Mouse (Mus musculus) hindbrain, embryonic 12.5 days (tissue): Measurements from ENCODE around the gene Jund. TPM values are rescaled to one million over a fixed set of nuclear protein-coding genes. Genes with fewer than 3 reads are reported as not detected.

ENCODE experiments used
- ATAC-seq: fragments of 200-750 bp; cut with Nextera tagmentation; 2 replicates; pipeline ENCODE4 v1.8.0; 2017; ENCODE audit warnings: moderate TSS enrichment; ENCODE audit not compliant: low FRiP score
- H3K27ac ChIP-seq: fragments of 300-500 bp; sonication (generic); 2 replicates; pipeline ENCODE4 v1.5.1; 2016; ENCODE audit warnings: mild to moderate bottlenecking
- H3K27me3 ChIP-seq: fragments of 300-500 bp; sonication (generic); 2 replicates; pipeline ENCODE4 v1.6.1; 2016; ENCODE audit warnings: mild to moderate bottlenecking
- H3K36me3 ChIP-seq: fragments of 300-500 bp; sonication (generic); 2 replicates; pipeline ENCODE4 v1.6.1; 2016; ENCODE audit warnings: mild to moderate bottlenecking
- H3K4me1 ChIP-seq: fragments of 300-500 bp; sonication (generic); 2 replicates; pipeline ENCODE4 v1.6.1; 2016
- H3K4me2 ChIP-seq: fragments of 300-500 bp; sonication (generic); replicated peaks from 2 replicates; pipeline ENCODE4 v1.6.1; 2016; ENCODE audit warnings: mild to moderate bottlenecking
- H3K4me3 ChIP-seq: fragments of 300-500 bp; sonication (generic); 2 replicates; pipeline ENCODE4 v1.5.1; 2016; ENCODE audit warnings: mild to moderate bottlenecking
- H3K9ac ChIP-seq: fragments of 300-500 bp; sonication (generic); 2 replicates; pipeline ENCODE4 v1.6.1; 2016; ENCODE audit warnings: mild to moderate bottlenecking, moderate library complexity
- H3K9me3 ChIP-seq: fragments of 300-500 bp; sonication (generic); replicated peaks from 2 replicates; pipeline ENCODE4 v1.6.1; 2016; ENCODE audit warnings: mild to moderate bottlenecking
- WGBS: fragments of 180-500 bp; shearing (Covaris S2); methylation state at CpG from one replicate; pipeline ENCODE4 v1.1.7; 2016; 5-methylcytosine and 5-hydroxymethylcytosine counted together
- polyA plus RNA-seq: library from polyadenylated mRNA; unstranded; fragments of >200 nt; fragmentation: Nextera tagmentation; extraction: Ambion mirVana; gene quantifications from 2 replicates; pipeline ENCODE4 v1.2.1, GENCODE M21; 2016

Gene Jund
- polyA plus RNA-seq, 1 experiment from 2014 or later = 186 TPM

- H3K4me2 ChIP-seq = no peak overlapping the region
Observed at GRCm38 (mm10) chr8:70693636-70694035, 5.1 kb upstream of the Jund start.

DNA sequence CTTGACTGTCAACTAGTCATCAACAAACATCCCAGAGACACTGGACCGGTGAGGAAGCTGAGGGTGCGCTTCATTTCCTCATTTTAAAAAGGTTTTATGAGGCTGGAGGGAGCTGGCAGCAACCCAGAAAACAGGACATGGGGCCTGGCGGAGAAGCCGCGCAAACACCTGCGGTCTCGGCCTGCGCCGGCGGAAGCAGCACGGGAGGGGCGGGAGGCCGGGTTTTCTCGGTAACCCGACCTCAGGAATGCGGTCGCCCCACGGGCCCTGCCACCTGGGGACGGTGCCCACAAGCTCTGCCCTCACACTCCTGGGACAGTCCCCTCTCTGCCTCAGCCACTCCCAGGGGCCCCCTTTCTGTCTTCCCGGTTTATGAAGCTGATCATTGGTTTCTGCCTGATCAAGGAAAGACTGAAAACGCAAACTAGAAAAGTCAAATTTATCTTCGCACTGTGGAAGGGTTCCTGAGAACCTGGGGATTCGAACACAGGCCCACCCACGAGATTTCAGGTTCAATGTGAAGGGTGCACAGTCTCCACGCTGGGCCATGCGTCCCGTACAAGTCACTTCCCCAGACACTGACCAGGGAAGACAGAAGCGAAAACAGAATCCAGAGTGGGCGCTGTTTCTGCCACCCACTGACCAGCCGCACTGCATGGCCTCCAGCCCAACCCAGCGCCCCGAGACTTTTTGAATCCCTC, 3.3 kb upstream of the Jund start:
- no peak for ATAC-seq
- H3K27me3 ChIP-seq = no peaks in the 10 kb centered on the region
- H3K9ac ChIP-seq = no peak overlapping the region
- no peaks in the 10 kb centered on the region for H3K9me3 ChIP-seq
- H3K4me1 ChIP-seq = peaks cover 45% of the 10 kb centered on the region
- no peak overlapping the region for H3K4me2 ChIP-seq
- peak overlapping the region; percentile 77 for H3K27ac ChIP-seq
- WGBS = 29% methylated on average over 32 of the region's 32 CpGs
- H3K4me3 ChIP-seq = no peak overlapping the region
- no peaks in the 10 kb centered on the region for H3K36me3 ChIP-seq

More at GRCm38 (mm10) chr8:70693636-70694035, 5.1 kb upstream of the Jund start:
- peaks cover 49% of the 10 kb centered on the region for H3K4me1 ChIP-seq
- H3K27ac ChIP-seq = no peak overlapping the region
- H3K36me3 ChIP-seq = no peaks in the 10 kb centered on the region
- H3K9ac ChIP-seq = no peak overlapping the region
- no peak for ATAC-seq
- H3K27me3 ChIP-seq = no peaks in the 10 kb centered on the region
- H3K9me3 ChIP-seq = no peaks in the 10 kb centered on the region
- 83% methylated on average over 5 of the region's 5 CpGs for WGBS
- H3K4me3 ChIP-seq = no peak overlapping the region

DNA sequence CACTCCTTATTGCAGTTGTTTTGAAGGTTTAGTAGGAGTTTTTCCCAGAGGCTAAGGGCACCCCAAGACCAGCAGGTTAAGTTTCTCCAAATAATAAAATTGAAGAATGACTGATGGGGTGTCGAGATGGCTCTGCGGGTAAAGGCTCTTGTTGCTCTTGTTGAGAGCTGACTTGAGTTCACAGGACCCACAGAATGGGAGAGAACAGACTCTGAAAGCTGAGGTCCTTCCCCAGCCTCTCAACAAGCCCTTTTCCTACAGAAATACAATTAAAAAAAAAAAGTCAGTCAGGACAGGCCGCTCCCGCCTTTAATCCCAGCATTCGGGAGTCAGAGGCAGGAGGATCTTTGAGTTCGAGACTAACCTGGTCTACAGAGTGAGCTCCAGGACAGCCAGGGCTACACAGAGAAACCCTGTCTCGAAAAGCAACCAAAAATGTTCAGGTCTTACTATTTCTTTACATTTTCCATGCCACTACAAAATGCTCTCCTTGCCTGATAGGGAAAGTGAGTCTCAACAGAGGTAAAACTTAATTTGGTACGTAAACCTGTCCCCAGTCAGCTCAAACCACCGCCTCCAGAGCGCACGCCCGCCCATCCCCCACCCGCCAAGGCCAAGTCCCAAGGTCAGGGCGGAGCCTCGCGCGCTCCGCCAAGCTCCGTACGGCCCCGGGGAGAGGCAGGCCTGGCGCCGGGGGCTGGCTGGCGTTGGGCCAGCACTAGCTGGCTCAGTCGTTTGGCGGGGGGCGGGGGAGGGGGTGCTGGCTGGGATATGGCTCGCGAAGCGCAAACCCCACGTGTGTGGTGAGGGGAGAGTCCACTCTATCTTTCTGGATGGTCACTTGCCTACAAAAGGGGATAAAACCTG, 2.5 kb upstream of the Jund start:
- Histone ChIP-seq H3K4me3 (peak overlapping the region; percentile 17), H3K4me2 (peak overlapping the region; percentile 55), H3K4me1 (peaks cover 48% of the 10 kb centered on the region), H3K9me3 (no peaks in the 10 kb centered on the region), H3K9ac (peak overlapping the region; percentile 56), H3K36me3 (no peaks in the 10 kb centered on the region), H3K27ac (peak overlapping the region; percentile 77), H3K27me3 (no peaks in the 10 kb centered on the region)
- WGBS = 5% methylated on average over 31 of the region's 31 CpGs
- ATAC-seq = no peak

DNA sequence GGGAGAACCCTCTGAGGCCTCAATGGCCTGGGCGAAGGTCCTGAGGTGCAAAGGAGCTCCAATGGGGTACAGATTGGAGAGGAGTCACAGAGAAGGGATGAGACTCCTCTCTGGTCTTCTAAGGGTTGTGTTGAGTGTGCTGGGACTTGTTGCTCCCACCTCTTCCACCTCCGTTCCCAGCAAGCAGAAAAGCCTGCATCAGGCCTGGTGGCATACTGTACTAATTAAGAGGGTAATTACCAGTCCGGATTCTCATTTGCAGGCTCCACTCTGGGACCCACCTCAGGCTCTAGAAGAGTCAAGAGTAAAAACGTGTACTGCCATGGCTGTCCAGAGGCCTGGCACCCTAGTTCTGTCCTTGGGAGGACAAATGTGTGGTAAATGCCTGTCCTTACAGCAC, 1.8 kb upstream of the Jund start:
- Histone ChIP-seq H3K9ac (peak overlapping the region; percentile 56), H3K4me3 (peak overlapping the region; percentile 17), H3K36me3 (no peaks in the 10 kb centered on the region), H3K27ac (peak overlapping the region; percentile 77), H3K27me3 (no peaks in the 10 kb centered on the region), H3K4me1 (peaks cover 48% of the 10 kb centered on the region), H3K4me2 (peak overlapping the region; percentile 55), H3K9me3 (no peaks in the 10 kb centered on the region)
- WGBS = 38% methylated on average over 4 of the region's 4 CpGs
- ATAC-seq = no peak

GRCm38 (mm10) chr8:70697366-70698250, 1.1 kb upstream of the Jund start:
- Histone ChIP-seq H3K36me3 (0 out of 2 replicates have a peak, but pooled peaks cover 2% of the 10 kb centered on the region), H3K4me2 (peak overlapping the region; percentile 68), H3K4me1 (peaks cover 50% of the 10 kb centered on the region), H3K4me3 (peak overlapping the region; percentile 99), H3K9ac (peak overlapping the region; percentile 60), H3K27ac (peak overlapping the region; percentile 98), H3K27me3 (no peaks in the 10 kb centered on the region), H3K9me3 (no peaks in the 10 kb centered on the region)
- no peak for ATAC-seq
- 72% methylated on average over 12 of the region's 12 CpGs for WGBS

DNA sequence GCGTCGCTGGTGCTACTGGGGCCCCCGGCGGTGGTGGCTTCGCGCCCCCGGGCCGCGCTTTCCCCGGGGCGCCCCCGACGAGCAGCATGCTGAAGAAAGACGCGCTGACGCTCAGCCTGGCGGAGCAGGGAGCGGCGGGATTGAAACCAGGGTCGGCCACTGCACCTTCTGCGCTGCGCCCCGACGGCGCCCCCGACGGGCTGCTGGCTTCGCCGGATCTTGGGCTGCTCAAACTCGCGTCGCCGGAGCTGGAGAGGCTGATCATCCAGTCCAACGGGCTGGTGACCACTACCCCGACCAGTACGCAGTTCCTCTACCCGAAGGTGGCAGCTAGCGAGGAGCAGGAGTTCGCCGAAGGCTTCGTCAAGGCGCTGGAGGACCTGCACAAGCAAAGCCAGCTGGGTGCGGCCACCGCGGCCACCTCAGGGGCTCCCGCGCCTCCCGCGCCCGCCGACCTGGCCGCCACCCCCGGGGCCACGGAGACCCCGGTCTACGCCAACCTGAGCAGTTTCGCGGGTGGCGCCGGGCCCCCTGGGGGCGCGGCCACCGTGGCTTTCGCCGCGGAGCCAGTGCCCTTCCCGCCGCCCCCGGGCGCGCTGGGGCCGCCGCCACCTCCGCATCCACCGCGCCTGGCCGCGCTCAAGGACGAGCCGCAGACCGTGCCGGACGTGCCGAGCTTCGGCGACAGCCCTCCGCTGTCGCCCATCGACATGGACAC, 526 bp downstream of the Jund start:
- Histone ChIP-seq H3K27me3 (no peaks in the 10 kb centered on the region), H3K27ac (peak overlapping the region; percentile 98), H3K4me3 (peak overlapping the region; percentile 99), H3K4me2 (peak overlapping the region; percentile 68), H3K9ac (peak overlapping the region; percentile 100), H3K4me1 (peaks cover 59% of the 10 kb centered on the region), H3K36me3 (peaks cover 15% of the 10 kb centered on the region), H3K9me3 (no peaks in the 10 kb centered on the region)
- under 1% methylated on average over 89 of the region's 89 CpGs for WGBS
- ATAC-seq = peak; percentile 20

- H3K4me3 ChIP-seq = peak overlapping the region; percentile 99
- WGBS = under 1% methylated on average over 58 of the region's 59 CpGs
- ATAC-seq = no peak
- no peaks in the 10 kb centered on the region for H3K27me3 ChIP-seq
- H3K4me2 ChIP-seq = peak overlapping the region; percentile 68
- H3K9ac ChIP-seq = peak overlapping the region; percentile 100
- H3K27ac ChIP-seq = peak overlapping the region; percentile 98
- H3K9me3 ChIP-seq = no peaks in the 10 kb centered on the region
- peaks cover 15% of the 10 kb centered on the region for H3K36me3 ChIP-seq
- peaks cover 59% of the 10 kb centered on the region for H3K4me1 ChIP-seq
Observed at GRCm38 (mm10) chr8:70699834-70700554, 1.2 kb downstream of the Jund start.

DNA sequence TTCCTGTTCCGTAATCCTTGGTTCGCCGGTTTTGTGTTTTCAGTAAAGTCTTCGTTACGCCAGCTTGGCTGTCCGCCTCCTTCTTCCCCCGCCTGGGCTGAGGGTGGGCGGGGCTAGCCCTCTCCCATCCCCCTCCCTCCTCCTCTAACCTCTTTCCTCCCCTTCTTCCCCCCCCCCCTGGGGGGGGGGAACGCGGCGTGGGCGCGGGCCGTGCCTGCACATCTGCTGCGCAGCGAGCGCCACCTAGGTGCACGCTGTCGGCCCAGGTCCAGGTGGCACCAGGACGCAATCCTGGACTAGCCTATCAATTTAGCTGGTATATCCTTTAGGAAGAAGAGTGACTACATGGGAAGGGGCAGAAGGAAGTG, 1.8 kb downstream of the Jund start:
- Histone ChIP-seq H3K4me1 (peaks cover 54% of the 10 kb centered on the region), H3K27ac (peak overlapping the region; percentile 98), H3K9me3 (no peaks in the 10 kb centered on the region), H3K4me2 (peak overlapping the region; percentile 68), H3K9ac (peak overlapping the region; percentile 100), H3K36me3 (peaks cover 15% of the 10 kb centered on the region), H3K27me3 (no peaks in the 10 kb centered on the region), H3K4me3 (peak overlapping the region; percentile 99)
- under 1% methylated on average over 20 of the region's 20 CpGs for WGBS
- peak; percentile 24 for ATAC-seq

GRCm38 (mm10) chr8:70701048-70701981, 2.6 kb downstream of the Jund start:
- Histone ChIP-seq H3K27me3 (no peaks in the 10 kb centered on the region), H3K4me1 (peaks cover 46% of the 10 kb centered on the region), H3K9ac (peak overlapping the region; percentile 100), H3K9me3 (no peaks in the 10 kb centered on the region), H3K27ac (peak overlapping the region; percentile 98), H3K4me3 (peak overlapping the region; percentile 99), H3K36me3 (peaks cover 15% of the 10 kb centered on the region), H3K4me2 (peak overlapping the region; percentile 68)
- WGBS = 53% methylated on average over 10 of the region's 10 CpGs
- ATAC-seq = no peak; the same call in 1 of the 2 replicates
